ENCODE assay signal across 8 mouse cellular contexts in genomic region chr14:47087182-47087581, GRCm38 (mm10).
A peak's percentile ranks its signal among the peaks of the same experiment; 100 is the strongest.
DNase-seq lines count a peak whose midpoint lies in the region; ATAC-seq and TF ChIP-seq lines count a peak whose summit lies in the region.

No protein-coding gene starts in this region.

- TF ChIP-seq EP300 in ES-Bruce4 (IDR thresholded peaks at IDR 0.05; ENCODE audit: insufficient read depth, low read depth, low read length), result no peak
- TF ChIP-seq EP300 in liver, embryonic 14.5 days (IDR thresholded peaks at IDR 0.05; ENCODE audit: low read depth), result no peak

- peak overlapping the region; percentile 64 for H3K9ac ChIP-seq in ES-Bruce4 (ENCODE audit: low read depth, poor library complexity, severe bottlenecking)
- H3K9ac ChIP-seq in heart, embryonic 14.5 days (ENCODE audit: low read length), result peak overlapping the region; percentile 63
- H3K9ac ChIP-seq in liver, embryonic 14.5 days (replicated peaks), result no peak overlapping the region
- no peak overlapping the region for H3K9ac ChIP-seq in neural tube, embryonic 12.5 days
- H3K9ac ChIP-seq in stomach, embryonic 16.5 days (ENCODE audit: low read length), result peak overlapping the region; percentile 65; the same call in 1 of the 2 replicates

- peak overlapping the region; percentile 60 for H3K4me3 ChIP-seq in ES-Bruce4 (ENCODE audit: low read depth, low read length)
- peak overlapping the region; percentile 45 for H3K4me3 ChIP-seq in forebrain, embryonic 10.5 days
- no peak overlapping the region; a peak in 1 of 4 replicates for H3K4me3 ChIP-seq in heart, embryonic 14.5 days (ENCODE audit: control insufficient read depth in 1 of 2, insufficient read depth in 1 of 2, low read depth in 1 of 2, low read length in 2 of 2)
- peak overlapping the region in 1 of 2 experiments; percentile 20; a peak in 1 of 4 replicates for H3K4me3 ChIP-seq in liver, embryonic 14.5 days (ENCODE audit: insufficient read depth in 1 of 2, low read depth in 2 of 2, low read length in 2 of 2)
- 0 out of 2 replicates have a peak overlapping the region, but pooled peaks have one; percentile 19 for H3K4me3 ChIP-seq in neural tube, embryonic 12.5 days
- H3K4me3 ChIP-seq in stomach, embryonic 16.5 days (replicated peaks; ENCODE audit: low read length), result peak overlapping the region; percentile 41

- TF ChIP-seq CTCF in ES-Bruce4 (IDR thresholded peaks at IDR 0.05; ENCODE audit: low read depth, low read length), result peak; percentile 10
- peak; percentile 71 for TF ChIP-seq CTCF in liver, embryonic 14.5 days (IDR thresholded peaks at IDR 0.05; ENCODE audit: low read depth)

- ATAC-seq in heart, embryonic 14.5 days (ENCODE audit: insufficient number of reproducible peaks, insufficient read depth, low FRiP score, low read depth), result no peak
- peak; percentile 31; the same call in 1 of the 2 replicates for ATAC-seq in liver, embryonic 14.5 days (ENCODE audit: insufficient read depth)
- peak; percentile 64 for ATAC-seq in neural tube, embryonic 12.5 days (ENCODE audit: low FRiP score, low read depth)
- peak; percentile 34; the same call in 1 of the 2 replicates for ATAC-seq in stomach, embryonic 16.5 days (ENCODE audit: insufficient read depth, low FRiP score)

- peak overlapping the region; percentile 59 for H3K4me2 ChIP-seq in heart, embryonic 14.5 days (ENCODE audit: low read length)
- H3K4me2 ChIP-seq in liver, embryonic 14.5 days (ENCODE audit: low read depth), result peak overlapping the region; percentile 54
- peak overlapping the region; percentile 59 for H3K4me2 ChIP-seq in neural tube, embryonic 12.5 days (replicated peaks)
- H3K4me2 ChIP-seq in stomach, embryonic 16.5 days (ENCODE audit: low read depth, low read length), result peak overlapping the region; percentile 71

- WGBS in forebrain, embryonic 10.5 days, result 37% methylated on average over 5 of the region's 5 CpGs
- 32% methylated on average over 5 of the region's 5 CpGs for WGBS in heart, embryonic 14.5 days
- WGBS in liver, embryonic 14.5 days (ENCODE audit: insufficient replicate concordance), result 20% methylated on average over 5 of the region's 5 CpGs
- WGBS in neural tube, embryonic 12.5 days, result 31% methylated on average over 5 of the region's 5 CpGs
- WGBS in stomach, embryonic 16.5 days, result 28% methylated on average over 5 of the region's 5 CpGs

- H3K9me3 ChIP-seq in ES-Bruce4 (replicated peaks; ENCODE audit: control insufficient read depth, insufficient read depth, low read length, poor library complexity, severe bottlenecking), result no peaks in the 10 kb centered on the region
- no peaks in the 10 kb centered on the region for H3K9me3 ChIP-seq in forebrain, embryonic 10.5 days
- H3K9me3 ChIP-seq in heart, embryonic 14.5 days (ENCODE audit: control insufficient read depth, low read length), result no peaks in the 10 kb centered on the region
- no peaks in the 10 kb centered on the region for H3K9me3 ChIP-seq in liver, embryonic 14.5 days (ENCODE audit: control insufficient read depth, low read length)
- H3K9me3 ChIP-seq in neural tube, embryonic 12.5 days, result no peaks in the 10 kb centered on the region
- no peaks in the 10 kb centered on the region for H3K9me3 ChIP-seq in stomach, embryonic 16.5 days (replicated peaks; ENCODE audit: control insufficient read depth, low read length)

- peak; percentile 72 for DNase-seq in c-Kit-positive CD71-positive TER-119-negative erythroid progenitor cells, embryonic 14.5 days (ENCODE audit: low read depth)
- peak; percentile 78 for DNase-seq in forebrain, embryonic 10.5 days (ENCODE audit: extremely low spot score, low spot score)
- peak; percentile 72 for DNase-seq in kidney, postnatal 14 days
- peak; percentile 46 to 67 (median 58) for DNase-seq in liver, embryonic 14.5 days (ENCODE audit: low read depth in 3 of 3, low spot score in 3 of 3)

- H3K27me3 ChIP-seq in ES-Bruce4 (ENCODE audit: control insufficient read depth, insufficient read depth, low read length, poor library complexity, severe bottlenecking), result no peaks in the 10 kb centered on the region
- H3K27me3 ChIP-seq in forebrain, embryonic 10.5 days (ENCODE audit: poor library complexity, severe bottlenecking), result no peaks in the 10 kb centered on the region
- H3K27me3 ChIP-seq in heart, embryonic 14.5 days (ENCODE audit: control insufficient read depth, insufficient read depth, low read length), result no peaks in the 10 kb centered on the region
- H3K27me3 ChIP-seq in liver, embryonic 14.5 days (ENCODE audit: control insufficient read depth, insufficient read depth, low read length), result no peaks in the 10 kb centered on the region
- H3K27me3 ChIP-seq in neural tube, embryonic 12.5 days (replicated peaks), result no peaks in the 10 kb centered on the region
- no peaks in the 10 kb centered on the region for H3K27me3 ChIP-seq in stomach, embryonic 16.5 days (ENCODE audit: control insufficient read depth, insufficient read depth, low read length)

- no peak overlapping the region for H3K27ac ChIP-seq in ES-Bruce4 (ENCODE audit: insufficient read depth, low read length)
- H3K27ac ChIP-seq in forebrain, embryonic 10.5 days, result 0 out of 2 replicates have a peak overlapping the region, but pooled peaks have one; percentile 78
- peak overlapping the region; percentile 71 to 81 for H3K27ac ChIP-seq in heart, embryonic 14.5 days (replicated peaks in 1 of 2; ENCODE audit: control insufficient read depth in 1 of 2, insufficient read depth in 1 of 2, low read depth in 2 of 2, low read length in 2 of 2)
- no peak overlapping the region for H3K27ac ChIP-seq in liver, embryonic 14.5 days
- no peak overlapping the region for H3K27ac ChIP-seq in neural tube, embryonic 12.5 days
- no peak overlapping the region for H3K27ac ChIP-seq in stomach, embryonic 16.5 days (ENCODE audit: low read length)

- H3K4me1 ChIP-seq in ES-Bruce4 (ENCODE audit: control insufficient read depth, insufficient read depth, low read length), result no peaks in the 10 kb centered on the region
- peaks cover 19% of the 10 kb centered on the region for H3K4me1 ChIP-seq in forebrain, embryonic 10.5 days
- H3K4me1 ChIP-seq in heart, embryonic 14.5 days (ENCODE audit: control insufficient read depth in 2 of 2, insufficient read depth in 2 of 2, low read length in 2 of 2), result peaks cover 47 to 67% of the 10 kb centered on the region in 2 experiments
- H3K4me1 ChIP-seq in liver, embryonic 14.5 days (replicated peaks; ENCODE audit: control insufficient read depth in 2 of 2, insufficient read depth in 2 of 2, low read length in 1 of 2), result peaks cover 0 to 4% of the 10 kb centered on the region in 2 experiments; a peak in 1 of 4 replicates
- peaks cover 8% of the 10 kb centered on the region; the same call in 1 of the 2 replicates for H3K4me1 ChIP-seq in neural tube, embryonic 12.5 days
- H3K4me1 ChIP-seq in stomach, embryonic 16.5 days (ENCODE audit: control insufficient read depth, insufficient read depth, low read length), result peaks cover 5% of the 10 kb centered on the region; the same call in 1 of the 2 replicates

- no peaks in the 10 kb centered on the region for H3K36me3 ChIP-seq in ES-Bruce4 (ENCODE audit: control insufficient read depth, insufficient read depth, low read length, poor library complexity, severe bottlenecking)
- peaks cover 5% of the 10 kb centered on the region; the same call in 1 of the 2 replicates for H3K36me3 ChIP-seq in forebrain, embryonic 10.5 days (replicated peaks)
- H3K36me3 ChIP-seq in heart, embryonic 14.5 days (ENCODE audit: control insufficient read depth, insufficient read depth, low read length), result peaks cover 42% of the 10 kb centered on the region
- H3K36me3 ChIP-seq in liver, embryonic 14.5 days (replicated peaks; ENCODE audit: control insufficient read depth, insufficient read depth, low read depth), result no peaks in the 10 kb centered on the region
- H3K36me3 ChIP-seq in neural tube, embryonic 12.5 days, result no peaks in the 10 kb centered on the region
- H3K36me3 ChIP-seq in stomach, embryonic 16.5 days (ENCODE audit: control insufficient read depth, insufficient read depth, low read length), result no peaks in the 10 kb centered on the region

- TF ChIP-seq POLR2A in ES-Bruce4 (IDR thresholded peaks at IDR 0.05; ENCODE audit: insufficient read depth, low read length), result no peak

Comparison
In these comparisons a context has a peak if more than half of its experiments do, and no peak if none do; other contexts are left out.
1. H3K27ac ChIP-seq: peak in forebrain, embryonic 10.5 days (single experiment) and heart, embryonic 14.5 days (2 of 2); none in ES-Bruce4 (single experiment), liver, embryonic 14.5 days (single experiment), neural tube, embryonic 12.5 days (single experiment) and stomach, embryonic 16.5 days (single experiment).
2. H3K4me3 ChIP-seq: peak in ES-Bruce4 (single experiment), forebrain, embryonic 10.5 days (single experiment), neural tube, embryonic 12.5 days (single experiment) and stomach, embryonic 16.5 days (single experiment); none in heart, embryonic 14.5 days (0 of 2).
3. H3K9ac ChIP-seq: peak in ES-Bruce4 (single experiment), heart, embryonic 14.5 days (single experiment) and stomach, embryonic 16.5 days (single experiment); none in liver, embryonic 14.5 days (single experiment) and neural tube, embryonic 12.5 days (single experiment).
4. Peak in every context shown above with its lines, with median percentiles within 50 percentile points of each other: DNase-seq and H3K4me2 ChIP-seq.